Mouse (Mus musculus): ENCODE data around the gene Prmt8.
A peak's percentile ranks its signal among the peaks of the same experiment; 100 is the strongest.

Prmt8 gene

GRCm38 (mm10) chr6:127661717-127662292 is 107.5 kb downstream of the Prmt8 start:
- DNase-seq (ENCODE audit: low spot score in 2 of 2) = peak; percentile 28 to 38

- no peak for DNase-seq (ENCODE audit: low spot score in 2 of 2)
These were observed 109.3 kb downstream of the Prmt8 start for GRCm38 (mm10) chr6:127659966-127660365.

DNA sequence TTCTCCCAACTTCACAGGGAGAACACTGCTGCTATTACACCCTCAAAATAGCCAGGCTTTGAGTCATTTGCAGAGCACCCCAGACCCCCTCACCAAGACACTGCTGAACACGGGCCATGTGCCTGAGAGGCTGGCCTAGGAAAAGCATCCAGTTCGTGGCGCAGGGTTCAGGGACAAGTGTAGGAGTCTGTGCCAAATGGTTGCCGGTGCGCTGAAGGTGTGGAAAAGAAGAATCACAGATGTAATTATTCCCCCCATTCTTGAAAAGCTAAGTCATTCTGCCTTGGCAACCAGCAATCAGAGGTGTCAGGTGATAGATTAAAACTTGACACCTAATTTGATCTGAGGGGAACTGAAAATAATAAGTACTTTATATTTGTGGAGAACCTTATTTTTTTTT is 109.8 kb downstream of the Prmt8 start:
- DNase-seq (ENCODE audit: low spot score in 2 of 2) = no peak

DNA sequence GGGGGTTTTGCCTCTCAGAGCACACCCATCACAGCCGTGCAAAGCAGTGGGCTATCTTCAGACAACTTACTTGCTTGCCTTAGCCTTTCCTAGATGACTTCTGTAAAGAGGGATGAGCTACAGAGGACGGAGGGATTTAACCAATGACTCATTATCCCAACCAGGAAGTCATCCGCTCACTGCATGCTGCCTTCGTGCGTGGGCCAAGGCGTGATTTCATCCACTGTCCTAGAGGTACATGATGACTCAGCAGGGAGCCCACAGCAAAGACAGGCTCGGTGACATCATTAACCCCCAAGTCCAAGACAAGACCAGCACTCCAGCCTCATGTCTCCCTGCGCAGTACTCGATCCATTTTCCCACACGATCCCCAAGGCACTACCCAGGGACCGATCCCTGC is 112.1 kb downstream of the Prmt8 start:
- DNase-seq (ENCODE audit: low spot score in 2 of 2) = peak; percentile 40 to 47

- no peak for DNase-seq (ENCODE audit: low spot score in 2 of 2)
These were observed 113.3 kb downstream of the Prmt8 start for GRCm38 (mm10) chr6:127655988-127656387.

GRCm38 (mm10) chr6:127641077-127641801 is 128.0 kb downstream of the Prmt8 start:
- DNase-seq (ENCODE audit: low spot score in 2 of 2) = no peak
